Mouse (Mus musculus): ENCODE data around the gene Spata3.
A peak's percentile ranks its signal among the peaks of the same experiment; 100 is the strongest.

Gene Spata3

DNA sequence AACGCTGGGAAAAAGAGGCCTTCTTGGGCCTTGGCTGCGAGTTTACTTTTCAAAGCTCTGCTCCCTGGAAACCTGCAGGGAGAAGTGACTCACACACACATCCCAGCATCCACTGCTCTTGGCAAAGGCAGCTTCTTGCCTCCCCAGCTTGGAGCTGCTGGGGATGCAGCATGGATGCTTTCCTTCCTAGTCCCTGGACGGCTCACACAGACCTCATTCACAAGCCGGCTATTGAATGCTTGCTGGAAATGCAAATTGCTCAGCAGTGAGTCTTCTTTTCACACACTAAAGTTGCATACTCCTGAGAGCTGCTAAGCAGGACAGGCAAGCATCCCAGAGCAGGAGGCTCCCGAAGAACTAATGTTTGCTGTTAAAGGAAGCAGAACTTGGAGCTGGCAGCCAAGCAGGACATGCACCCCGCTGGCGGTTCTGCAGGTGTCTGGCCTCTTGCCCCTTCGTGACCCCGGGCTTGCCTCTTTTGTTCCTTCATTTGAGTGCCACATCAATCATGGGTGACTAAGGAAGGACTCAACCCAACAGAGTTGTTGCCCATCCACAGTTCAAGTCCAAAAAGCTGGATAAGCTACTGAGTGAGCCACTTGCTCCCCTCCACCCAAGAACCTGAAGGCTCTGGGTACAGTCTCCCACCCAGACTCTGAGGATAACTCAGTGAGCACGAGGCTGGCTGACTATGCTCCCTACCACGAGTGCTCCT, 15.8 kb downstream of the Spata3 start:
- peak; percentile 34 for DNase-seq (ENCODE audit: low read depth, low spot score)

DNA sequence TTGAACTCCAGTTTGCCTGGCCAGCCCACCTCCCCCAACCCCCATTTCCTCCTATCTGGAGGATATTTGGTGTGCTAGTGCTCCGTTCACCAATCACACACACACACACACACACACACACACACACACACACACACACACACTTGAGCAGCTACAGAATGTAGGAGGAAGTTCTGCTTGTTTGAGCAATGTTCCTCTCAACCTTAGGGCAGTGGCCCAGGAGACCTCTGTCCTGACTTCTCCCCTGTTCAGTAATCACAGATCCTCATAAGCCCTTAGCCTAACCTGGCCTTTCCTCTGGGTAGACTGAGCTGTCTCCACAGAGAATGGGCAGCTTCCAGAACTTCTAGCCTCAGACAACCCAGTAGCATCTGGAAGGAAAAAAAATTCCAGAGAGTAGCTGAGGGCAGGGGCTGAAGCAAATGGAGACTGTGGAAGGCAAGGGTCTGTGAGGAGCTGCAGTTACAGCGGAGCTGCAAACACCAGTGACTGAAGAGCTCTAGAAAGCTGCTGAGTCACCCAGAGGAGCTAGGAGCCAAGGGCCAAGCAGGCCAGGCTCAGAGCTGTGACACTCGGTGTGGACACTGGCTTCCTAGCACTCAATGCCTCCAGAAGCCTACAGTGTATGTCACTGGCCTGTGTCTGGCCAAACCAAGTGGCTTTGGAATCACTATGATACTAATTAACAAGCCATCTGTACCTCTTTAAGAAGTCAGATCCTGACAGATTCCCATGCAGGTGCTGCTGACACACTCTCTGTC, 21.8 kb downstream of the Spata3 start:
- no peak for DNase-seq (ENCODE audit: low read depth, low spot score)

DNA sequence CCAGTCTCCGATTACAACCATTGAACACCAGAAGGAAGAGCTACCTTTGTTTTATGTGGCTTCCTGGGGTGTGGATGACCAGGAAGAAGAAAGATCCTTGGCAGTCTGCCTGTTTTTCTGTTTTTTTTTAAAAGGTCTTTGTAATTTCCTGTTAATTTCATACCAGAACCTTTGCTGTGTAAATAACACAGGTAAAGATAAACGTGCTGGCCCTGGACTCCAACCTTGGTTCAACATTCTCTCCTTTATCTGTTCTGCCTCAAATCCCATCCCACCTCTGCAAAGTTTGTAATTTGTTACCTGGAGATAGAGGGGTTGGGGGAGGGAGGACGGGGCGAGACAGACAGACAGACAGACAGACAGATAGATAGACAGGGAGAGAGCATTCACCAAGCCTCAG, 23.5 kb downstream of the Spata3 start:
- no peak for DNase-seq (ENCODE audit: low read depth, low spot score)

DNA sequence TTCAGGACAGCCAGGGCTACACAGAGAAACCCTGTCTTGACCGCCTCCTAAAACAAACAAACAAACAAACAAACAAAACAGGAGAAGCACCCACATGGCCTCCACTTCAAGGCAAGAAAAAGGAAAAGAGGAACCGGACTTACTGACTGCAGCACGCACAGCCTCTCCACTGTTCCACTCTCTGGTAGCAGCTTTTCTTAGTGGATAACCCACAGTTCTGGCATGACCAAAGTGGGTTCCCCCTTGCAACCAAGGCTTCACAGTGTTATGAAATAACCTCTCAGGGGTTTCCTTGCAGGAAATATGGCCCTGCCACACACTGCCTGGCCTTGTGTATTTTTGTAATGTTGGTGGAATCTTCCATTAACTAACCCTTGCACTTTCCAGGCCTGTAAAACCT, 24.2 kb downstream of the Spata3 start:
- DNase-seq (ENCODE audit: low read depth, low spot score), result no peak

DNA sequence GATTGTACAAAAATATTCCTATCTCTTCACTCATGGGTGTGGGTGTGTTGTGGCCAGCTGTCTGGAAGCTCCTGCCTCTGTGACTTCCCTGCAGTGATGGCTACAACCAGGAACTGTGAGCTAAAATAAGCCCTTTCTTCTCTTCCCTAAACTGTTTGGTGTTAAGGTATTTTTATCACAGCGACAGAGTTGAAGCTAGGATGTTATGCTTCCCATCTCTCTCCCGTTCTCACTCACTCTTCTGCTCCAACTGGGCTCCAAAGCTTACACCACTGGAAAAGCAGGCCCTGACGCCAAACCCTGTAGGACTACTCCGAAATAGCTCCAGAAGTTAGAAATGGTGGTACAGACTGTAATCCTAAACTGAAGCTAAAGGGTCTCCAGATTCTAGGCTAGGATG, 28.4 kb downstream of the Spata3 start:
- no peak for DNase-seq (ENCODE audit: low read depth, low spot score)

DNA sequence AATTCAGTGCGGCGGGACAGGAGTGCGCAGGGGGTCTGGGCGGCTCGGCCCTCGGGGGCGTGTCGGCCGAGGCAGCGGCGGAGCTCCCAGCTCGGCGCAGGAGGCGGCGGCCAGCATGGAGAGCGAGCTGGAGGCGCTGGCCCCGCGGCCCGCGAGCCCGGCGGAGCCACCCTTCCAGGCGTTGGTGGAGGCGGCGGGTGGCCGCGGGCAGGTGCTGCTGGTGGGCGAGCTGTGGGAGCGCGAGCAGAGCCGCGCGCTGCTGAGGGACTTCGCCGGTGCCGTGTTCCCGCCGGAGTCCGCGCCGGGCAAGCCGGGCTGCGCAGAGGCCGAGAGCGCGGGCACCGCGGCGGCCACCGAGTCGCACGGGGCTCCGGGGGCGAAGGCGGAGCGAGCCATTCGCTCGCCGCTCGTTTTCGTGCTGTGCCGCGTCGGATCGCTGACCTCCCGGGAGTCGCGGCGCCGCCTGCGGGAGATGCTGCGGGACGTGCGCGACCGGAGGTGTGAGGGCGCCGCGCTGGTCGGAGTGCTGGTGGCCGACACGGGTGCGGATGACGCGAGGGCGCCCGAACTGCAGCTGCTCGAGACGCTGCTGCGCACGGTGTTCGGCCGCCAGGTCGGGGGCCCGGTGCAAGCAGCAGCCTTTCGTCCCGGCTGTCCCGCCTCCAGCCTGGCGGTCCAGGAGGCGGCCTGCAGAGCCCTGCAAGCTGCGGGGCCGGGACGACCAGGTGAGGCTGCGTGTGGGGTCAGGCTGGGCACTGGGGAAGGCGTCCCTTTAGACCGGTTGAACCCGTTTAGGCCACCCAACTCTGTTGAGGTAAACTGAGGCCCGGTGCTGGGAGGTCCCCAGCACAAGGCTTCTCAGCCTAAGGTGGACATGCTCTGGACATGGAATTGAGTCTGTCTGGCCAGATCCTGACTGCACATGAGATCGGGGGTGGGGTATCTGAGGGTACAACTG, 29.5 kb downstream of the Spata3 start, which contains the start of gene 2810459M11Rik:
2810459M11Rik (plus strand) TSS at position 16 of the 958 bp plus-strand sequence.
- peak; percentile 68 for DNase-seq (ENCODE audit: low read depth, low spot score)

DNA sequence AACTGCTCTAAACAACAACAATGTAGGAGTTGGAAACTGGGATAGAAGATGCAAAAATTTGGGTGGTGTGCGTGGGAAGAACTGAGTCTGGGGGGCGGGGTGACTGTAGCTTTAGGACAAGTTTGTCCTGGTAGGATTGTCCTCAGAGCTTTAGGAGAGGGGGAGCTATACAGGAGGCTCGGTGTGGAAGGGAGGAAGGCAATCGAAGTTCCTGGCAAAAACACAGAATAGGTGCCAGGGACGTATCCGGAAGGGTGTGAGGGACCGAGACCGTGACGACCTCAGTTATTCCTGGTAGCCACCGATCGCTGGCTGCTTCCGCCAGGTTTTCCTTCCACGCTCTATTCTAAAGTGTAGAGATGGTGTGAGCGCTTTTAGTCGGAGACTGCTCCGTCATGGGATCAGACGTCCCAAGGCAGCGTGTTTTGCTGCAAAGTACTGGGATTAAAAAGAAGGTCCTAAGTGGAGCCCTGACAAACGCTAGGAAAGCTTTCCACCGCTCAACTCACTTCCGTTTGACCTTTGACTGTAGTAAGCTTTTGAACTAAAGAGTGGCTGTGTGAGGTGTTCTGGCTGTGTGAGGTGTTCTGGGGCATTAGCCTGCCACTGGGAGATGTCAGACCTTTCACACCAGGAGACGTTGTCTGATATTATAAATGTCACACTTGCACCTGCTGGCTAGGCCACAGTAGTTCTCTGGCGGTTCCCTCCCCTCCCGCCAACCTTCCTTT, 30.4 kb downstream of the Spata3 start:
- peak; percentile 24 for DNase-seq (ENCODE audit: low read depth, low spot score)

DNA sequence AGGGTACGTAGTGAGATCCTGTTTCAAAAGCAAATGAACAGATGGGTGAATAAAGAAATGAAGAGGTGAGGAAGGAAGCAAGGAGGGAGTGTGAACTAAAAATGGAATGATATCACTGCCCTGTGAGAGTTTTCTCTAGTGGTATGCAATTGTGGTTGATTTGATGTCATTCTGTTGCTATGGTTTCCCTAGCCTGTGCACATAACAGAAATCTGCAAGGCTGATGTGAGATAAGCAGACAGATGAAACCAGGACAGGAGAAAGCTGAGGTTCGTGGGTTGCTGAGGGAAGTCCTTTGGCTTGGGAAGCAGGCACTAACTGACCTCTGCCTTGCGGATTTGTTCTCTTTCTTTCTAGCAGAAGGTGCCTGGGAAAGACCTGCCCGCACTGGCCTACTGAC, 31.6 kb downstream of the Spata3 start:
- no peak for DNase-seq (ENCODE audit: low read depth, low spot score)

DNA sequence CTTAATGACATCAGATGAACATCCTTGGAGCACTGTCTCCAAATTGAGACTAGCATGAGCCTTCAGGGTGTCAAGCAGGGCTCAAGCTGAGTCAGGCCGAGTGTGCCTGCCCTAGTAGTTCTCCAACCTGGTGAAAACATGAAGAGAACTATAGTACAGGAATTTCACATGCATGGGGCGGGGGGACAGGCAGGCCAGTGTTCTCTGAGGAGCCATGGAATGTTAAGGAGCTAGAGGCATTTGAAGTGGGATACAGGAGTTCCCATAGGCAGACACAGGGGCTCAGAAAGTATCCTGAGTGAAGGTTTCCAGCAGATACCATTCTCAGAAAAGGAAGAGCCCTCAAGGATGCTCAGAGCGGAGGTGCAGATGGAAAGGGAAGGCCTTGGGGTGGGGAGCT, 32.1 kb downstream of the Spata3 start:
- no peak for DNase-seq (ENCODE audit: low read depth, low spot score)

DNA sequence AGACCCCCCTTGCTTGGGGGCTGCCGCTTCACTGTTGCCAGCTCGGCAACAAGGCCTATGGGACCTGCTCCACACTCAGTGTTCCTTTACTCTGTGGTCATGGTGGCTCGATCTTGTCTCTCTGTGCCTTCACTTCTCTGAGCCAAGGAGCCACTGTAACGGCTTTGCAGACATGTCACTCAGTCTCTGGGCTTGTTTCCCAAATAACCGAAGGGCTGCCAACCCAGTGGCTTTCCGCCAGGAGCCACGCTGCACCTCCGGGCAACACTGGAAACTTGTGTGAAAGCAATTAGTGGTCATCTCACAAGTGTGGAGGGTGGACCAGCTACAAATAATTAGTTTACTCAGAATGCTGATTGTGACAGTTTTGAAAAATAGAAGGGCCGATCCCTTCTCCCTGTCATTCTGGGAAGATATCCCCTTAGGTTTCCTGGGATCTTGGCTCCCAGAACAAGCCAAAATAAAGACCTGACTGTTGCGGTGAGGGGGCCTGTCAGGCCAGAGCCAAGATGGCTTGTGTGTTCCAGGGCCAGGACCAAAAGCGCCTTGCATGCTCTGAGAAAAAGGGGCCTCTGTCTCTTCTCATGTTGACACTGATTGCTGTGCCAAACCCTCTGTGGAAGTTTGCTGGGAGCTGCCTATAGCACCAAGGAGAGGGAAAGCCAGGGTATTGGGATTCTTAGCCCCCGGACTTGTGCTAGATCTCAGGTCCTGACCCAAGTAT, 36.7 kb downstream of the Spata3 start:
- no peak for DNase-seq (ENCODE audit: low read depth, low spot score)

DNA sequence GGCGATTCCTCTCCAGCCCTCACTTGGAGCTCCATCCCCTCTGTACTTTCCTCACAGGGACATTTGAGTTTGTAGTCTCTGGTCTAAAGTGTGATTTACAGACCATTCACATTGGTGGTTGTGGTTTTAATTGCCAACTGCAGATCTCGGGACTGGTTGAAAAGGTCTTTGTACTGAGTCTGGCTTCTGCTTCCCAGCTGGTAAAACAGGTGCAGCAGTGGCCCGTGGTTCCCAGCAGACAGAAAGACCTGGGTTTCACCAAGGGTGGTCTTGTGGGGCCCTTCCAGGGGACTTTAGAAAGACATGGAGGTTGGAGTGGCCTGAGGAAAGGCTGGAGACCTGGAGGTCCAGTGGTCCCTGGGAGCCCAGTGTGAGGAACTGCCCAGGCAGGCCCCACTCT, 38.3 kb downstream of the Spata3 start:
- DNase-seq (ENCODE audit: low read depth, low spot score), result no peak

DNA sequence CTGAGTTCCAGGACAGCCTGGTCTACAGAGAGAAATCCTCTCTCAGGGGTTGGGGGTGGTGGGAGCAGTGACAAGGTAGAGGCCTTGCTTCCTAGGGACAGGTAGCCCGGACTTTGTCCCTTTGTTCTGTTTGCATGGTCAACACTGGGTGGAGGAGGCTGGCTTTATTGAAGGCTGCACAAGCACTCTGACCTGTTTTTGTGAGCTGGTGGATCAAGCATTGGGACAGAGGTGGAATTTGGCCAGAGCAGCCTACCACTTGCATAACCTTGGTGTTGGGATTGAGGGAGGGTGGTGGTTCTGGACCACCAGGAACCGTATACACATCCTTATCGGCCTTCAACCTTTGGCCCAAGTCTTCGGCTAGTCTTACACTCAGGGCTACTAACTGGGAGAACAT, 39.7 kb downstream of the Spata3 start:
- DNase-seq (ENCODE audit: low read depth, low spot score), result no peak

DNA sequence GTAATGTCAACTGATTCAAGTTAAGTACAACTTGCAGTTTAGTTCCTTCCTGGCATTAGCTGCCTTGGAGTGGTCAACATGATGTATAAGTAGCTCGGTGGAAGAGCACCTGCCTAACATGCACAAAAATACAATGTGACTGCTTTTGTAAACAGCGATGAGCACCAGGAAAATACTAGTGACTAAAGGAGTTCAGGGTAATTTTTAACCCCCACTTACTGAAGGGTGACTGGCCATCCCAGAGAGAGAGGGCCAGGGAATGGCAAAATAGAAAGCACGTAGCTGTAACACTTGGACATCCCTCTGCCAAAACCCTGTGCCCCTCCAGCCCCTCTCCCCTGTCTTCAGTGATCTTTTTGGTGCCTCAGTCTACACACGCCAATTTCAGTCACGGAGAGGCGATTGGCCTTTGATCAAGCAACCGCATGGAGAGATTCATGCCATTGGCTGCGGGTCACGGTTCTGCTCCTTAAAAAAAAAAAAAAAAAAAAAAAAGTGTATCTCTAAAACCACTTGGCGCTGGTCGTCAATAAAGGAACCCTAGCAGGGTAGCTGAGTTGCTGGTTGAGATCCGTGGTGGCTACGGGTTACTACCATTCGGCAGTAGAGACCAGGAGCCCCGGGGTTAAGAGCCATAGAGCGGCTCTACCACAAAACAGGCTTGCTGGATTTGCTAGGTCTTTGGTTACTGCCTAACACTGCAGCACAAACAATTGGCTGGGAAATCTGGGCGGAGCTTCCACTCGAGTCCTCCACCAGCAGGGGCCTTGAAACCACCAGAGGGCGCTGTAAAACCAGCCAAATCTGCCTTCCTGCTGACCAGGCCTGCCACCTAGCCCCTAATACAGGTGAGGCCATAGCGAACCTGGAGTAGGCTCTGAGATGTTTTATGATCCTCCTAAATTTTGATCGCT, 42.5 kb downstream of the Spata3 start:
- DNase-seq (ENCODE audit: low read depth, low spot score), result peak; percentile 97

DNA sequence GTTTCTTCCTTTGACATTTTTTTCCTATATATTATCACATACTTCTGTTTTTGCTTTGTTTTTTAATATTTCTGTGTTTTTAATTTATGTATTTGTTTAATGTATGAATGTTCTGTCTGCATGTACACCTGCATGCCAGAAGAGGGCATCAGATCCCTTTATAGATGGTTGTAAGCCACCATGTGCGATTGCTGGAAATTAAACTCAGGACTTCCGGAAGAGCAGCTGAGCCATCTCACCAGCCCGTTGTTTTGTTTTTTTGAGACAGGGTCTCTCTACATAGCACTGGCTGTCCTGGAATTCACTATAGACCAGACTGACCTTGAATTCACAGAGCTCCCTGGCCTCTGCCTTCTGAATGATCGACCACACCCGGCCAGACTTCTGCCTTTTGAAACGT, 45.9 kb downstream of the Spata3 start:
- peak; percentile 76 for DNase-seq (ENCODE audit: low read depth, low spot score)

DNA sequence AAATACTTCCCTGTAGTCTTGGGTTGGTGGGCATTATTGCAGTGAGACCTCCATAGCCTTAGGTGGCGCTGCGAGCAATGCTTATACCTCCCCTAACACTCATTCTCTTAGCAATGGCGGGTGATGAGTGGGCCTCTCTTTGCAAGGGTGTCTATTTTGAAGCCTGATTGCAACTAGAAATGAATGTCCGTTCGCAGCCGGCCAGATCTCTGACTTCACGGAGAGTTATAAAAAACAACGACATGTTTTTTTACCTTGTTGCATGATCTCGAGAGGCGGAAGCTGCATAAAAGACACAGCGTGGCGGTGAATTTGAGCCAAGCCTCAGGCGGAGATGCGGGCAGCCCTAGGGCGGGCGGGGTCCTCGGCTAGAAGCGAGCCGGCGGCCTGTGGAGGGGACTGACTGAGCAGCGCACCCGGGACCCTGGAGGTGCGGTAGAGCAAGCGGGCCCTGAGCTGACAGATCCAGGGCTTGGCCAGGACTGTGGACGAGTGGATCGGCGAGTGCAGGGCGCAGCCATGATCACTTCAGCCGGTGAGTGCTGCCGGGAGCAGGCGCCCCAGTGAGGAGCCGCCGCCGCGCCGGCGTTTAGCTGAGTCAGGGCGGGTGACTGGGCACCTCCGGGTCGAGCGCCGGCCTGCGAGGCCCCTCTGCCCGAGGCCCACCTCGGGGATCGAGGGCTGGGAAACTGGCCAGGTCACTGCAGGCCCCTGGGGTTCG, 47.8 kb downstream of the Spata3 start, which contains the start of gene Psmd1:
Psmd1 (plus strand) TSS at position 117 of the 721 bp plus-strand sequence.
- DNase-seq (ENCODE audit: low read depth, low spot score), result peak; percentile 95

DNA sequence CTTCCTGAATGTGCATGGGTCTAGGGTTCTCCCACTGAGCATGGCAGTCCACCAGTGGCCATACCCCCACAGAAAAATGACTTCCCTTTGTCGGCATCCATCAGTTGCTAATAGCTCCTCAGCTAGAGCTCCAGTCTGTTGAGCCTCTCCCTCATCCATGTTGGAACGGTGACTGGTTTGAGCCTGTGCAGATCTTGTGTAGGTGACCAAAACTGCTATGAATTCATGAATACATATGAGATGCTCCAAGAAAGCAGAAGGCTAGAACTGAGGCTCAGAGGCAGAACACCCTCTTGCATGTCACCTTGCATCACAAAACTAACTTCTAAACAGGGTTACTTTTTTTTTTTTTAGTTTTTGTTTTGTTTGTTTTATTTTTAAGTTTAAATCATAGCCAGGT, 59.9 kb downstream of the Spata3 start:
- no peak for DNase-seq (ENCODE audit: low read depth, low spot score)
